Mouse (Mus musculus) fat pad, adult 2 months (tissue): ENCODE results near the gene Zfp94.
"Not testable (repeated sequence)": the region's sequence is repeated elsewhere in the genome, so short reads cannot be mapped to it uniquely, and the experiment has no call there.

Experiments
- DNase-seq: peaks from one replicate; pipeline ENCODE4 v3.0.0-alpha.2; 2011; ENCODE audit warnings: low read depth, low spot score; ENCODE audit errors: extremely low read depth

Zfp94 gene

DNA sequence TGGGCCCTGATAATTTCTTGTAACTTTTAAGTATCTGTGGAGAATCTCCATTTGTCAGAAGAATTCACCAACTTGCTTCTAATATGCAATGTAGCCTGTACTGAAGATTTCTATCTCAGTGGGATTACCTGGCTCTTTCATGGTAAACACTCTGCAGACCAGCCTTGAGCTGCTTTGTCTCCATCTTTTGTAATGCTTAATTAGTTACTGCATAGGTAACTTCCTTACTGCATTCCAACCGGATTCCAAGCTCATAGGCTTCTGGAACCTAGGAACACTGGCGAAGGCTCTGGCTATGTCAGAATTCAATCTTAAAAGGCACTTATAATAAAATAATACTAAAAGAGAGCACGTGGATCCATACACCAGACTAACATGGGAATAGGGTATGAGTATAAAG lies 37.7 kb downstream of the Zfp94 start:
- not testable (repeated sequence) for DNase-seq

DNA sequence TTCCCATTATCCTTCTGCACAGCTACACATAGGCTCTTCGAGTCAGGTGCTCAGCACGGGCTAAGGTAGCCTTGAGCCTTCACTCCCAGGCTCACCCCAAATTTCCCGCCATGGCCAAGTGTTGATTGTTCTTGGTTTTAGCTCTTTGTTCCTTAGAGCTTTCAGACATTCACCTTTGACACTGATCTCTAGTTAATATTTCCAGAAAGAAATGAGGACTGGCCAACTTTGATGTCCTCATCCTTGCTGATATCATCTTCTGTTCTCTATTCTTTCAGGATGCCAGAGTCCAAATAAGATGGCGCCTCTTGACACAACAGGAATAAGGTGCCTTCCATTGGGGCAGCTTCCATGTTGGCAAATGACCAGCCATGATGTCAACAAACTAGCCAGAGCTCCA lies 42.0 kb downstream of the Zfp94 start:
- no peak for DNase-seq

DNA sequence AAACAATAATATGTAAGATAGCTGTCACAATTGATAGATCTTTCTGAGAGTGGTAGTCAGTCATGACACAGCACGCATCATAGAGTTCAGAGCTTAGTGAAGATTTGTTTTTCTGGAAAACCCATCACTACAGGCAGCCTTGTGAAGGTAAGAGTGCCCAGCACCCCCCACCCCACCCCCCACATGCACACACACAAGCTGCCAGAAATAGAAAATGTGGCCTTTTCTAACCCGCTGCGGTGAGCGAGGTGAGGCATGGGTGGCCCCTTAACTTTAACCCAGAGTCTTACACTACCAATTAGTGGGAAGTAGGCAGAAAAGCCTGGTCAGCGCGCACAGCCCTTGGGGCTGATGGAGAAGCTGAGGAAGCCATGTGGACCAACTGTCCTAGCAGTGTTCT lies 45.3 kb downstream of the Zfp94 start:
- no peak for DNase-seq

DNA sequence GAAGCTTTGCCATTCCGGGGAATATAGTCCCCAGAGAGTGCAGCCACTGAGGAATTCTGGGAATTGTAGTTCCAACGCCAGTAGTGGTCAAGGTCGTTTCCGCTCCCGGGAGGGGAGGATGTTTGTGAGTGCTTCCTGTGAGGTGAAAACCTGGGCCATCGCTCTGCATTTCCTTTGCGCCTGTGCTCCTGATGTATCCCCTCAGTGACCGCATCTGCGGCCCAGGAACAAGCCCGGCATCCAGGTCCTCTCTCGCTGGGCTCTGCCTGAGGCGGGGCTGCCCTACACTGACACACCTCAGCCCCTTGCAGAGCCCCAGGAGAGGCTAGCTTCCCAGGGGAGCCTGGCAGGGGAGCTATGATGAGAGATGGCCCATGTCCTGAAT lies 46.2 kb downstream of the Zfp94 start, which contains the start of gene Zfp93:
Gene Zfp93, plus strand, starts transcription at position 133 of the 385 bp plus-strand sequence.
- peak; percentile 8 for DNase-seq

DNA sequence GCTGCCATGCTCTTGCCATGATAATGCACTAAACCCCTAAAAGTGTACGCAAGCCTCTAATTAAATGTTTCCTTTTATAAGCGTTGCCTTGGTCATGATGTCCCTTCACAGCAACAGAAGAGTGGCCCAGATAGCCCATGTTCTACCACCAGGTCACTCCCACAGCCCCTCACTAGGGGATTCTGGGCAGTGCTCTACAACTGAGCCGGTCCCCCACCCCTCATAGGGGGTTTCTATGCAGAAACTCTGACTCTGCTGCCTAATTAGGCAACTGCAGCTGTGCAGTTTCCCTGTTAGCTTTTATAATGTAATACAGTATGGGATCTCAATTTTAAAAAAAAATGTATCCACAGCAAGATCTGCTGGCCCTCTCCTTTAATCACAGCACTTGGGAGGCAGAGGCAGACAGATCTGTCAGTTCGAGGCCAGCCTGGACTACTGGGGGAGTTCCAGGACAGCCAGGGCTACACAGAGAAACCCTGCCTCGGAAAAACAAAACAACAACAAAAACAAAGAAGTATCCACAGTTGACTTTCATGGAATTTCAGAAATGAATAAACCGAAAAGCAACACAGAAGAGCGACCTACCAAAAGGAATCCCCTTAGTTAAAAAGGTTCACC lies 46.7 kb downstream of the Zfp94 start:
- DNase-seq = no peak

DNA sequence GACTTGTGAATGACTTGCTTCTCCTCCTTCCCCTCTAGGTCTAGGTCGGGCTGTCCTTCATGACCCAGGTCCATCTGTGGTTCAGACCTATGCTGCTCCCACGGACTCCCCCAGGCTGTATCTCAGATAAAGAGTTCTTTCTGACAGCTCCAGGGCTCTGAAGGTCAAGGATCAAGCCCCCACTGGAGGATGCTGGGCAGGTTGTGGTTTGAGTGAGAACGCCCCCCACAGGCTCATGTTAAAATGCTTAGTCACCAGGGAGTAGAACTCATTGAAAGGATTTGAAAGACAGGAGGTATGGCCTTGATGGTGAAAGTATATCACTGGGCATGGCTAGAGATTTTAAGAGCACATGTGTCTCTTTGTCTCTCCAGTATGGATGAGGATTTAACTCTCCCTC lies 47.2 kb downstream of the Zfp94 start:
- no peak for DNase-seq

DNA sequence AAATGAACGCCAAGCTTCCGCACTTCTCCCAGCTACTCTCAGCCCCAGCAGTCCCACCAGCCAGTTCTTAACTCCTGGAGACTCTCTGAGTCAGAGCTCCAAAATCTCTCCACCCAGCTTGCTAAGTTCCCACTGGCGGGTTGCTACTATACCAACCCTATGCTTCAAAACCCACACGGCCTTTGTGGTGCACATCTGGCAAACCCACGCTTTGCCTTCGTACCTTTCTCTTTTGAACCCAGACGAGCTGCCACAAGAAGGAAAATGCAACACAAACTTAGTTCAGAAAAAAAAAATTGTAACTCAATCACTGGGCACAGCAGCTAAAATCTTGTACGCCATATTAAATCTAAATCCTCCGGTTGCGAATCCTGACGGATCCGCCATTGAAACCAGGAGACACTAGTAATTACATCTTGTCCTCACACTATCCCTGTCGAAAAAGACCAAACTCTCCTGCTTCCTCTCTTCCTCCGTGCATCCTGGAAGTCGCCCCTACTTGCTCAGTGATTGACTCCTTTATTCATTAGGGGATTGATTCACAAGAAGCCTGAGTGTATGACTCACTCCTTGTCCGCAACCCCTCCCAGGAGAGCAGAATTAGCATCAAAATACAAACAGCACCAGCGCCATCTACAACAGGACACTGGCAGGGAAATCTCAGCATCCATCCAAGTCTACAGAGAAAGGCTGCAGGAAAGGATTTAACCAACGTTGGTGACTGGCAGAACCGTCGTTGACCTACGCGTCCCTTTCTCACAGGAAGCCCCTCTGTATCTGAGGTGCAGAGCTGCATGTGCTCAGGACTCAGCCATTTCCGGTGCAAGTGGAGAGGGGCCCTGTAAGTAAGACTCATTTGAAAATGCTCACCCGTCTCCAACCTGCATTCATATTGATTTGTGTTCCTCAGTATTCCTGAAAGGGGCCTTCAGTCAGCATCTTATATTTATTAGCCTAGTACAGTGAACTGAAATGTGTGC lies 48.0 kb downstream of the Zfp94 start:
- DNase-seq = no peak

DNA sequence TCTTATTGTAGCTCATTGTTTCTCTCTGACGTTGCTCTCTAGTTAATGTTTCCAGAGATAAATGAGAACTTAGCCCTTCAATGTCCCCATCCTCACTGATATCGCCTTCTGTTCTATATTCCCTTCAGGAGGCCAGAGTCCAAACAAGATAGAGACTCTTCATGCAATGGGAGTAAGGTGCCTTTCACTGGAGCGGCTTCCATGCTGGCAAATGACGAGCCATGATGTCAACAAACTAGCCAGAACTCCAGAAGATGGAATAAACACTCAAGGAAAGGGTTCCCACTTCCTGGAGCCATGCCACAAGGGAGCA lies 56.5 kb downstream of the Zfp94 start:
- no peak for DNase-seq

DNA sequence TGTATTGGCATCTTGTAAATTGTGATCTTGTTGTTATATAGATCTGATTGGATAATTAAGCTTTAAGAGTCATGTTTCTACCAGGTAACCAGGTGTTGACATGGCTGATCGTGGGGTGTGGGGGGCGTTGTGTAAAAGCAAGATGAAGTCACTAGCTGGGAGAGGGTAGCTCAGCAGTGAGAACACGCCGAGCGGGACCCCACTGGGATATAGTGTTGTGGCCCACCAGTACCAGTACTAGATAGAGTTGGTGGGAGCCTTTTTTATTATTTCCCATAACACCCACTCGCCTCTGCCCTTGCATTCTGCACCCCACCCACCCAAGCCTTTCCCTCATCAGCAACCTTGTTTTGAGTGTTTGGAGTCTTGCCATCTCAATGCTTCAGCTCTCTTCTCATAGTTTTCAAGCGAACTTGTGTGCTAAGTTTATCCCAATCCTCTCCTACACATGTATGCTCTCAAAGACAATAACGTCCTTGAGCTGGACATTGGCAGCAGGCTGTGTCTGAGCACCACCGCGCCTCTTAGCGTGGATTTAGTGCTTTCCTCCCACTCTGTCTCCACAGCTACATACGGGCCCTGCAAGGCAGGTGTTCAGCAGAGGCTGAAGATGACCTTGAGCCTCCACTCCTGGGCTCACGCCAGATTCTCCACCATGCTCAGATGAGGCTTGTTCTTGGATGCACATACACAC lies 57.0 kb downstream of the Zfp94 start:
- DNase-seq = no peak

DNA sequence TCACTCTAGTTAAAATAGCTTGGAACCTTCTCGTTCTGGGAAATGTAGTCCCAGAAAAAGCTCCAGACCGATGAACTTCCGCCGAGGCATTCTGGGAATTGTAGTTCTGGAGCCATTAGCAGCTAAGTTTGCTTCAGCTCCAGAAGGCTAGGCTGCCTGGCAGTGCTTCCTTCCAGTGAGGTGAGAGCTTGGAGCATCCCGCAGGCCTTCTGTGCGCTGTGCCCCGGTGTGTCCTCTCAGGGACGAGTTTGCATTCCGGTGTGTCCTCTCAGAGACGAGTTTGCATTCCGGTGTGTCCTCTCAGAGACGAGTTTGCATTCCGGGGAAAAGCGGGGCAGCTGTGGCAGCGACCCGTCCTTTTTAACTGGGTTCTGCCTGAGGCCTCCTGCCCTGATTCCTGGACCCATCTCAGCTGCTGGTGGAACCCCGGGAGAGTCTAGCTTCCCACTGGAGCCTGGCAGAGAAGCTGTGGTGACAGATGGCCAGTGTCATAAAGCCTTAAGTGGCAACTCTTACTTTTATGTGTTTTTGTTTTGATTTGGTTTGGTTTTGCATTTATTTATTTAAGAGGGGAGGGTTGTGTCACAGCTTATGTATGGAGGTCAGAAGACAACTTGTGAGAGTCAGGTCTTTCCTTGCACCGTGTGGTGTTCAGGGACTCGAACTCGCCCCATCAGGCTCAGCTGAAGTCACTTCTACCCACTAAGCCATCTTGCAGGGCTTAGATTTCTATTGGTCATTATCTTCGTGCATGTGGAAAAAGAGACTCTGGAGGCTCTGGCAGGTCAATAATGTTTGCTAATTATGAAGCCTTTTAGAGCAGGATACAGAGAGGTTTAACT lies 61.6 kb downstream of the Zfp94 start, which contains the start of gene Zfp108:
Gene Zfp108, plus strand, starts transcription at position 162 of the 842 bp plus-strand sequence.
- DNase-seq = peak; percentile 52

DNA sequence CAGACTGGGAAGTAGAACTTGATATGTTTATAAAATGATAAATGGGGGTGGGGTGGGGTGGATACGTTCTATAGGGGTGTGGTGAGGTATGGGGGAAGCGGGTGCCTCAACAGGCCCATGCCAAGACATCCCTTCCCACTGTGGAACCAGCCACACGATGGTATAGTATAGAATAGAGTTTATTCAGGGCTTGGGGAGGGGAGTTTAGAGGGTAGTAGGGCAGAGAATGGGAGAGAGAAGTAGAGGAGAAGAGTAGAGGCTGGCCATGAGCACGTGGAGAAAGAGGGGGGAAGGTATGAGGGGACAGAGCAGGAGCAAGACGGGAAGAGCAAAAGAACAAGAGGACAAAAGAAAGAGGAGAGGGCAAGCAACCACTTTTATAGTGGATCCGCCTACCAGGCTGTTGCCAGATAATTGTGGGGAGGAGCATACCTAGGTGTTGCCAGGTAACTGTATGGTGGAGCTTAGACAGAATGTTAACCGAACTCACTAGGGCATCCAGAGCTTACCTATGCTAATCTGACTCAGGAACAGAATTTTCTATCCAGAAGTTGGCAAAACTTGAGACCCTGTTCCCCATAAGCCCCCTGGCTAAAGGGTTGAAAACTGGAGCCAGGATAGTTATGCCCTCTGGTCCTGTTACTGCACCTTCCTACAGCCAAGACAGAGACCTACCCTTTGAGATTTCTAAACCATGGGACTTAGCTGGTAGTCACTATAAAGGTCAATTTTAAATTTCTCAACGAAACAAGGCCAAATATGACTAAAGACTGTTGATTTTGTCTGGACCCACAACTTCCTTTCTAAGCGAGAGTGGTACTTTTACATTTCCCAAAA lies 62.5 kb downstream of the Zfp94 start:
- DNase-seq = no peak
